Mouse (Mus musculus) inflammation-experienced regulatory T-cells, adult 6 months (primary cell): ENCODE measurements at regions not wholly inside any gene's neighbourhood (a gene's known extent, or its start where the extent isn't known, plus 50 kb on each side); places are given as distances from the start of the nearest gene placed in this dataset.

Source experiments
- ATAC-seq: one replicate; pipeline ENCODE4 v1.8.0; 2017

DNA sequence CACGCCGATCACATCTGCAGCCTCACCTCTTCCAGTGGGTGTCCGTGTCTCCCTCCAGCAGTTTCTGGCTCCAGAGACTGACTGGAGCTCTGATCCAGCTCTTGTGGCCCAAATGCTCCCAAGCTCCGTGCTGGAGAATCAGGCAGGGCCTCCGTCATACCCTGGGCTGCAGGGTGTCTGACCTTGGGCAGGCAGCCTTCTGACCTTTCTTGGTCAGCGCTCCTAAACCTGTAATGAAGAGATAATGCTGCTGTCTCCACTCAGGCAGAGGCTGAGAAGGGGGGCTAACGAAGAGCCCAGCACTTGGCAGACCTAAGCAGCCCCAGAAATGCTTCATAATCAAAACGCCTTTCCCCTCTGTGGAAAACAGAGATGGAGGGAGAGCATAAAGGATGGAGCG is 89.9 kb upstream of the Mef2a start:
- no peak for ATAC-seq

DNA sequence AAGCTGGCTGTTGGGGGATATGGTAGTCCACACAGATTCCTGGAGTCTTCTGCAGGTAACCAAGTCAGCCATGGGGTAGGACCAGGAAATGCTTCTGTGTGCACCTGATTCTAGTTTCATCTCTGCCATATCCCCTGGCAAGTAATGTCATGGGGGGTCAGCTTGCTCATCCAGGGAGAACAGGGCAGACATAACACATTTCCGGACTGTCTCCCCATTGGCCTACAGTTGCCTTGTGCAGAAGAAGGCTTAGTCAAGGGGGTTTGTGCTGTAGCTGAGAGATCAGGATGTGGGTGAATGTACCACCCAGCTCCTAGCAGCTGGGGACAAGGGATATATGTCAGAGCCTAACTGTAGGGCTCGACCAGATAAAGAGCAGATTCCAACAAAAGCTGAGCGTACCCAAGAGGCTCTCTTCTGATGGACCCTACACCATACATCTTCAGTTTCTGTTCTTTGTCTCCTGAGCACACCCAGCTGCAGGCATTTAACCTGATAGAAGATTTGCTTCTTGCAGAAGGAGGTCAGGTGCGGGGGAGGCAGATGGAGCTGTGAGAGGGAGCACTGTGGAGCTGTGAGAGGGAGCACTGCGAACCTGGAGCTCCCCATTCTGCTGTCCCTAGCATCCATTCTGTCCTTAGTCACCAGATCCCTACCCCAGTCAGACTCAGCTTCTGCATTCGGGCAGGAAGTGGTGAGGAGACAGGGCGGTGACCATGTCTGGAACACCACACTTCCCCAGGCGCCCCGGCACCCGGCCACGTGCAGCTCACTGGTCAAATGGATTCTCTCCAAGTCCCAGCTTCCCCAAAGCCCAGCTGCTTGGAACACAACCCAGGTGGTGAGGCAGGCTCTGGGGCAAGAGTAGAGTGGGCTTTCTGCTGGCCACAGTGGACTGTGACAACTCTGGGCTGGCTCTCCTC is 88.9 kb upstream of the Mef2a start:
- ATAC-seq: no peak

DNA sequence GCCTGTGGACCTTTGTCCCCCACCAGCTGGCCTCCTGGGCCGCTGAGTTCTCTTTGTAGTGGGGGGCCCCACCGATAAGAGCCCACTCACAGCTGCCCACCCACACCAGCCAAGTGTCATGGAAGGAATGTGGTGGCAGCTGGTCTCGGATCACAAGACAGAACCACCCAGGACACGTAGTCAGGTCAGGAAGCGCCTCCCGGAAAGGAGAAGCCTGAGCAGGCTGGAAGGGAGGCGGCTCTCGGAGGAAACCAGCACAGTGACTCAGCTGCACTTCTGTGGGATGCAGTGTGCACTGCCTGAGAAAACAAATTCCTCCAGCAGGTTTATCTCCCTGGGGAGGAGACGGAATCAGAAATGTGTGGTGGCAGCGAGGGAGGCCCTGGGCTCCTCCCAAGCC is 87.2 kb upstream of the Mef2a start:
- no peak for ATAC-seq

DNA sequence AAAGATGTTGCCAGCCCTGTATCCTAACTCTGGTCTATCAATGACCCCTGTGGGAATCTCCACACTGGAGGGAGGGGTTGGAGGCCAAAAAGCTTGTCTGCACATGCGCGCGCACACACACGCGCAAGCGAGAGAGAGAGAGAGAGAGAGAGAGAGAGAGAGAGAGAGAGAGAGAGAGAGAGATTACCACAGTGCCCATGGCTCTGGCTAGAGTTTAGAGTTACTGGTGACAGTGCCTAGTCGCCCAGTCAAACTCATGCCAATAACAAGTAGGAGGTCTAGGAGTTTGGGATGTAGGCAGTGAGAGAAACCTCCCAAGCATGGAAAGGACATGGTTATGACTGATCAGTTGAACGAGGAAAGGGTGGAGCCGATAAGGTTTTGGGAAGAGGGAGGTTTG is 86.6 kb upstream of the Mef2a start:
- no peak for ATAC-seq

DNA sequence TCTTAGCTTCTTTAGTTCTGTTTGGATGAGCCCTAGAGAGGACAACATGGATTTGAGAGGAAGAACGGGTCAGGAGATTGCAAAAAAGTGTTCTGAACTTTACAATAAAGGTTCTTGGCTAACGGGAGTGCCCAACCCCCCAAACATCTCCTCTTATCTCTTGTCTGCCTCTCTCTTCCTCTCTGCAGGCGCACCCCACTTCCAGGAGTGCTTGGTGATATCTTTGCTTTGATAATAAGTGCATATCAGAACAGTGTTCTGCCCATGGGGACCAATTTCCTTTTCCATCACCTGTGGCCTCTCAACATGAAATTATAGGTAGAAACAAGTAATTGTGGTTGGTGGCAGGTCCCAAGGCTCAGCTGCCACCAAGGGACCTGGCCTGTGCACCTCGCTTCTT is 86.0 kb upstream of the Mef2a start:
- no peak for ATAC-seq

DNA sequence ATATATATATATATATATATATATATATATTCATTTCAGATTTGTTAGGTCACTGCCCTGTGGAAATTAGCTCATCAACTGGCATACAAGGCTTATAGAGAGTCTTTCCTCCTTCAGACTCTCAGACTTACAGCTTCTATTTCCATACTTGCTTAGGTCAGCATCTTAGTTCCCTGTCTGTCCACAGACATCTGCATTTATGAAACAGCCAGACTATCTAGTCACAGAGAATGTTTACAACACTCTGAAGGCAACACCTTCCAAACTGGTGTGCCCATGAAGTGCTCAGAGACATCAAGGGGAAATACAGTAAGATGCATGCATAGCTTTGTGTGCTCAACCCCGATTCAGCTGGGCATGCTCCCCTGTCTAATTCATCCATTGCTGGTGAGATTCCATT is 85.2 kb upstream of the Mef2a start:
- ATAC-seq: no peak

DNA sequence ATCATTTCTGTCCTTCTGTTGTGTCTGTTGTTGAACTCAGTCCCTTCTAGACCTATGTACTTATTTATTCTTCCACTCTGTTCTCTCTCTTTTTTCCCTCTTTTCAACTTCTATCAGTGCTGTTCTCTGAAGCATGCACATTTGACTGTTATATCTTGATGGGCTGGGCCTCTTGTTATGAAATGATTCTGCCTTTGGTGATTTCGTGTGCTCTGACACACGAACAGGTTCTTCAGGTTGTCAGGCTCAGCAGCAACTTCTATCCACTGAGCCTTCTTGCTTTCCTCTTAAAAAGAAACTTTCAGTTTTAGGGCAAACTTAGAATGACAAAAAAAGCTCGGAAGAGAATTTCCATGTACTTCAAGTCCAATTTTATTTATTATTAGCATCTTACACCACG is 83.4 kb upstream of the Mef2a start:
- no peak for ATAC-seq

DNA sequence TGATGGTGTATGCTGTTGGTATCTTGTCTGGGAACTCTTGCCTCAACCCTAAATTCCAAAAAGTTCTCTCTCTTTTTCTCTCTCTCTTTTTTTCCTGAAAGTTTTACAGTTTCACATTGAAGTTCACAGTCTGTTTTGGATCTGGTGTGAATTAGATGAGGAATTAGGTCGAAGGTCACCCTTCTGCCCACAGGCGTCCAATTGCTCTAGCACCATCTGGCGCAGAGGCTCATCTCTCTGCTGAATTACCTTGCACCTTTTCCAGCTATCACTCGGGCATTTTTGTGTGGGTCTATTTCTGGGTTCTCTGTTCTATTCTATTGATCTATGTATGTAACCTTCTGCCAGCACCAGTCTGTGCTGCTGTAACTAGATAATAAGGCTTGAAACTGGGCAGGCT is 81.8 kb upstream of the Mef2a start:
- no peak for ATAC-seq

DNA sequence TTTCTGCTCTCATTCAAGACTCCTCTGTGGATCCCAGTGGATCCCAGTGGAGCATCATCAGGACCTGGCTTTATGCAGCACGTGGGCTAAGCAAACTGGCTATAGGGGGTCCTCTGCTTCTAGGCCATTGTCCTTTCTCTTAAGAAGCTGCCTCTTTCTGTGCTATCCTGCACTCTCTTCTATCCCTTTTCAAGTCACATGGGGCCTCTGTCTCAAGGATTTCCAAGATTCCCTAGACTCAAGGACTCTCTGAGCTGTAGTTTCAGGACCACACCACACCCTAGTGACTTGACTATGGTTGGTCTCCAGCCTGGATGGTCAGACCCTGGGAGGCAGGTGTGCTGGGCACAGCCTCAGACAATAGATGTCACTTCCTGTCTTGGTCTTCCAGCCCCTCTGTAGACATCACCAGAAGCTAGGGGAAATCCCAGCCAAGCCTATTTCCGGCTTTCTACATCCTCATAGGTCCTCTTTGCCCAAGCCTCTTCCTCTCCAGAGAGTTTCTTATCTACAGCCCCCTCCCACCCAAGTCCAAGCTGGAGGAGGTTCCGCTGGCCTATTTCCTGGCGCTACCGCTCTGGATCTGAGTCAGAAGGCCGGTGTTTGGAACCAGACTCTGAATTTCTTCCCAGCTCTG is 78.6 kb upstream of the Mef2a start:
- ATAC-seq: peak; percentile 91

DNA sequence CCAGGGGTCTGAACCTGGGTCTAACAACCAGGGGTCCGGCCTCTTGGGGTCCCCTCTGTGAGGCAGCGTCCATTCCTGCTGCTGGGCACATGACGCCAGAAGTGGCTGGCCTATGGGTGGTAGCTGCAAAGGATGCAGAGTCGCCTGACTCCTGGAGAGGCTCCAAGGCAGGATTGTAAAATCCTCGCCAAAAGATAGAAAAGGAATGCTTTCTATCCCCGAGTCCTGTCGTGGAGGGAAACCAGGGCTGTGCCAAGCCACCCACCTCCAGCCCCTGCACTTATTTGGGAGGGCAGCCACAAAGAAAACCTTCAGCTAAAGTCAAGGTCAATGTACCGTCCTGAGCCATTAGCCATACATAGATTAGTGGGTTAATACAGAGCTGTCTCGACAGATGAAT is 73.9 kb upstream of the Mef2a start:
- no peak for ATAC-seq

DNA sequence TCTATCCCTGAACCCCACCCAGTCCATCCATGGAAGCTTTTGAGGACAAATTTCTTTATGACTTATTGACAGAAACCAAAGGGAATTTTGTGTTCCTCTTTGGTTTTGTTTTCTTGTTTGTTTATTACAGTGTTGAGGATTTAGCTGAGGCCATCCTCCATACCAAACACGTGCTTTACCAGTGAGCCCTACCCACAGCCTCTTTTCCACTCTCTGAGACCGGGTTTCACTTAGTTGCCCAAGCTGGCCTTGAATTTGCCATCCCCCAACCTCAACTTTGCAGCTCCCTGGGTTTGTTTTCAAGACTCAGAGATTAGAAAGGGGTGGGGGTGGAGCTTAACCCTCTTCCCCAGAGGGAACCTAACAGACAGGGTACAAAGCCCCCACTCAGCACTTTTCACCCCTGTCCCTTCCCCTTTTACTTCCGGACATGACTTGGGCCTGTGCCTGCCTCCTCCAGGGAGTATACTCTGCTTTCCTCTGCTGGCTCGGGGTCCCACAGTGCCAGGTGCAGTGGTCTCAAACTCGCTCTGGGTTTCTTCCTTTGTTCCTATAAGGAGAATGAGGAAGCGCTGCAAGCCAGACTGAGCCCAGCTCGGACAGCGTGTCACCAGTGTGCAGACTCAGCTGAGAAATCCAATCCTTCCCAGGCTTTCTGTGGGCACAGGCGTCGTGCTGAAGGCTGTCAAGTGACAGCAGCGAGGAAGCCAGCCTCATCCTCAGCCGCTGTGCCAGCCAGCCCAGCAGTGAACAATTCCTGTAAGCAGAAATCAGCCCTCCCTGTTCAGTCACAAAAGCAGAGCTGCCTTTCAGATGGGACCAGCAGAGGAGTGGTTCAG is 72.8 kb upstream of the Mef2a start:
- ATAC-seq: no peak

DNA sequence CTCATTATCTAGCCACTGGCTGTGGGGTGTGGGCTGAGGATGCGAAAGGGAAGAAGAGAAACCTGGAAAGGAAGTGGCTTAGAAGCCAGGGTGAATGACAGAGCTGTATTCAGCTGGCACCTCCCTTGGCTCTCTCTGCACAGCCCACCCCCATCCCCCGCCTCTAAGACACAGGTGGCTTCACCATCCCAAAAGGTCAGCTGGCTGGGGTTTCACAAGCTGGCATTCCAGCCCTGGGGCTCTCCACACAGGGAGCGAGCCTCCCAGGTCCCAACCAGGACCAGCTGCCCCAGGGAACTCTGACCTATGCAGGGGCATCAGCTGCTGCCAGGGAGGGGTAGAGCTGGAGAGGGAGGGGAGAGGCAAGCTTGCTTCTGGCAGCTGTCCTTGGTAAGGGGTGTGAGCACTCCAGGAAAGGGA is 71.9 kb upstream of the Mef2a start:
- ATAC-seq: peak; percentile 60

DNA sequence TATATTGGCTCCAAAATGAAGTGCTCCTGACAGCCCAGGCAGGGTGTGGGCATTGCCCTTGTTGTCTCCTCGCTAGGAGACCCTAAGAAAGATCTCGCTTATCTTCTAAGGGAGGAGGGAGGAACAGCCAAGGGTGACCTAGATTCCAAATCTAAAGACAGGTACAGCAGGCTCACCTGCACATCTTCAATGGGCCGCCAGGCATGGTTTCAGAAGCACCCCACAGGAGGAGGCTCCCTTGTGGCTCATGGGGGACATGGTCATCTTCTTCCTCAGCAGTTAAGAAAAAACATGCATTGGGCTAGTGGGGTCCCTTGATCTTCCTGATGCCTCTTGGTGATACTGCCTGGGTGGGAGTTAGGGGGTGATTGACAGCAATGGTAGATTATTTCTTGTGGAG is 71.0 kb upstream of the Mef2a start:
- ATAC-seq: no peak

DNA sequence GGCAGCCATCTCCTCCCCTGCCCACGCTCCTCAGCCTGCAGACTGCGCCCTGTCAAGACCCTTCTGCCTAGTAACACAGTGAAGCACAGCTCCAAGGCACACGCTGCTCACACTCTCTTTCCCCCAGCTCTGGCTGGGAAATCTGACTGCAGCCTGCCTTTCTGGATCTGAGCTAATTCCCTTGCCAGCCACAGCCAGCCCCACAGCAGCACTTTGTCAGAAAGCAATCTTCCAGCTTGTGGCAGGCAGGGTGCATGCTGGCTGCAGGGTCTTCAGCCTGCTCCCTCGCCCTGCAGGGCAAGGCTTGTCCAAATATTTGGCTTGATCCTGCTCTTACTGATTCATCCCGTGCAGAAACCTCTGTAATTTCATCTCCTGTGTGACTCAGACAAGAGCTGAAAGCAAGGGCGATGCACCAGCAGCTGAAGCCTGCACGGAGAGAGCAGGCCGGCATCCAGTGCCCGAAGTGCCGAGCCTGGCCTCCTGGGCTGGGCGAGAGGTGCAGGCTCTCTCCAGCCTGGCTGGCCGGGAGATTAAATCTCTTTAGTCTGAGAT is 70.4 kb upstream of the Mef2a start:
- no peak for ATAC-seq

DNA sequence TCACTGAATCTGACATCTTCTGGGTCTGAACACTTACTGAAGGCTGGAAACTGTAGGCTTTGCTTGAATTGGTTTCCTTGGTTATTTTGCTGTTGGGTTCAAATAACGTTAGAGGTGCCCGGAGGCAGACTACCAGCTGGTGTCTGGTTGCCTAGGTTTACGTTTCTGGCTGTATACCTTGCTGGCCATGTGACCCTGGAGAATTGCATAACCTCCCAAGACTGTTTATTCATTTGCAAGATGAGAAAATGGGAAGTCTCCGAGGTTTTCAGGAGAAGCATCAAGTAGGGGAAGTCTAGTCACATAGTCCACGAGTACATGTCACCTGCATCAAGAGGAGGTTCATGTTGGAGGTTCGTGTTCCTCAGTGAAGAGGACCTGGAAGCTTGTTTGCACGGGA is 69.6 kb upstream of the Mef2a start:
- ATAC-seq: no peak

DNA sequence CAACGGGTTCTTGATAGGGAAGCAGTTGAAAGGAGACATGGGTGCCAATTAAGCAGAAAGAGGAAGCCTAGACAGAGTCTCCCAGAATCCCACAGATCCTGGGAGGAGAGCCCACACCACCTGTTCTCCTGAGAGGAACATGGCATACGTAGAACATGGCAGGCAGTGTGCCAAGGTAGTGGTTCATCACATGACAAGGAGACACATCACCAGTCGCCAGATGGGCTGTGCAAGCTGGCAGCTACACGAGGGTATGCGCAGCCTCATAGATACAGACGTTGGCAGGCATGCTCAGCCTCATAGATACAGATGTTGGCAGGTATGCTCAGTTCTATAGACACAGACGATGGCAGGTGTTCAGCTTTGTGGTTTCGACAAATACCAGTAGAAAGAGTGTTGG is 68.1 kb upstream of the Mef2a start:
- ATAC-seq: no peak

DNA sequence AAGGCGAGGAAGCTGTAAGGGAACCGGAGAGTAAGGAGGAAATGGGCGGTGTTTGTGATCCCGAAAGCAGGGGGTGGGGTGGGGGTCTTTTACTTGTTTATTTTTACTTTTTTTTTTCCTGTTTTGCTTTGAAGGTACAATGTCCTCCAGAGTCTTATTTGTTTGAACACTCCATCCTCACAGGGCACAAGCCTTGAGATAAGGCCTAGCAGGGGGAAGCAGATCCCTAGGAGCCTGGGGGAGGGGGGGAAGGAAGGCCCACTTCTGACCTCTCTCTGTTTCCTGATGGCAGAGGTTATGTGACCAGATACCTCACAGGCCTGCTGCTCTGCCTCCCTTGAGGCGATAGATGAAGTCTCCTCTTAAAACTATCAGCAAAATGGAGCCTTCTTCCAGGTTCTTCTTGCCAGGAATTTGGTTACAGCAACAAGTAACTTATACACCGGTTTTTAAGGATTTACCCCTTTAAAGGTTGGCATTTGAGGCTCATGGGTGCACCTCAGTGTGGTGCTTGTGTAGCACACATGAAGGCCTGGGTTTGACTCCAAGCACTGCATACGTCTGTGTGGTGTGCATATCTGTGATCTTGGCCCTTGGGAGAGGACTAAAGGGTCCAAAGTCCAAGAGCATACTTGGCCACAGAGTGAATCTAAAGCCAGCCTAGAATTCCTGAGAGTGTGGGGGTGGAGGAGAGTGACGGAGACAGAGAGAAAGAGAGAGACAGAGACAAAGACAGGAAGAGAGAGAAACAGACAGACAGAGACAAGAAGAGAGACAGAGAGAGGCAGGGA is 64.8 kb upstream of the Mef2a start:
- no peak for ATAC-seq

DNA sequence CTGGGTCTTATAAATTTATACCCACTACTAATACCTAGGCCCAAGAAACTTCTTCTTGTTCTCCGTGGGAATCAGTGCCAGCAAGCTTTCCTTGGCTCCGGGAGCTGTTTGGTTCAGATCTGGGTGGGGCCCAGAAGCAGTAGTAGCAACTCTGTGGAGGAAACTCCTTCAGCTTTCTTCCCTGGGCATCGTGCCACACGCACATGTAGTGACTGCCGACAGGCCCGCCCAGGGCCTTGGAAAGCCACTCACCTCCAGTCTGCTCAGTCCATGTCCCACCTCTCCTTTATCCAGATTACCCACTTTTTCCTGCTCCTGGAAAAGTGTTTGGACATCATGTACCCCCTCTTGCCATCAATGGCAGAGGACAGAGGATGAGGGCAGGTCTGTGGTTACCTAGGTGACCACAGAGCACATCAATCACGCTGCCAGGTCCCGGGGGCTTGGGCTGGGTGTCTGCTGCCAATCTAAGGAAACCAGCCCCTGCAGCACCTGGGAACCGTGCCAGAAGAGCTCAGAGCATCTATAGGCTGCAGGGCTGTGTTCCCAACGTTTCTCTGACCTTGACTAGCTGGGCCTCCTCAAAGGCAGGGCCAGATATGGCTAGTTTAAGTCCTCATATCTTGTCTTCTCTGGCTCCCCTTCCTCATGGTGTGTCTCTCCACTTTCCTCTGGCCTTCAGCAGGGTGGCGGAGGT is 63.1 kb upstream of the Mef2a start:
- ATAC-seq: no peak

DNA sequence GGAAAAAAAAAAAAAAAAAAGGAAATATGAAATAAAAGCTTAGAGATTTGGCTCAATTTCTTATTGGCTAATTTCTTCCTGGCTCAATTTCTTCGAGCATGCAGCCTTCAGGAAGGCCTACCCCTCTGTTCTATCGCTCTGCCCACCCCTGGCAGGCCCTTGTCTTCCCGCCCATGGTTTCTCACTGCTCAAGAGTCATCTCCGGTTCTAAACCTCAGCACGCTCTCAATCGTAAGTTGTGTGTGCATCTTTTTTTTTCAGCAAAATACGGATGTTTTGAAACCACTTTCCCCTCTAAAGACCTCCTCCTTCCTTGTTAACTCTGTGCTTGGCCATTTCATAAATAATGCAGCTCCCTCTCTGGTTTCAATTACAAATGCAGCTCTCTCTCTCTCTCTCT is 58.3 kb upstream of the Mef2a start:
- ATAC-seq: no peak

DNA sequence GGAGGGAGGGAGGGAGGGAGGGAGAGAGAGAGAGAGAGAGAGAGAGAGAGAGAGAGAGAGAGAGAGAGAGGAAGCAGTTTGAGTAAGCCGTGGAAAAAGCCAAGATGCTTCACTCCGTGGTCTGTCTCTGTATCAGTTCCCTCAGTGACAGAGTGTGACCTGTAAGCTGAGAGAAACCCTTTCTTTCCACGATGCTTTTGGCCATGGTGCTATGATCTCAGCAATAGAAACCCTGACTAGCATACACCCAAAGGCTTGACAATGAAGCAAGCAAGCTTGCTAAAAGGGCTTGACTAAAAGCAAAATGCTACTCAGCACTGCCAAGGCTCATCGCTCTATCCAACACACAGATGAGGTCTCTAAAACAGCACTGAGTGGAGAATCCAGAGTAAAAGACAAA is 57.4 kb upstream of the Mef2a start:
- no peak for ATAC-seq

DNA sequence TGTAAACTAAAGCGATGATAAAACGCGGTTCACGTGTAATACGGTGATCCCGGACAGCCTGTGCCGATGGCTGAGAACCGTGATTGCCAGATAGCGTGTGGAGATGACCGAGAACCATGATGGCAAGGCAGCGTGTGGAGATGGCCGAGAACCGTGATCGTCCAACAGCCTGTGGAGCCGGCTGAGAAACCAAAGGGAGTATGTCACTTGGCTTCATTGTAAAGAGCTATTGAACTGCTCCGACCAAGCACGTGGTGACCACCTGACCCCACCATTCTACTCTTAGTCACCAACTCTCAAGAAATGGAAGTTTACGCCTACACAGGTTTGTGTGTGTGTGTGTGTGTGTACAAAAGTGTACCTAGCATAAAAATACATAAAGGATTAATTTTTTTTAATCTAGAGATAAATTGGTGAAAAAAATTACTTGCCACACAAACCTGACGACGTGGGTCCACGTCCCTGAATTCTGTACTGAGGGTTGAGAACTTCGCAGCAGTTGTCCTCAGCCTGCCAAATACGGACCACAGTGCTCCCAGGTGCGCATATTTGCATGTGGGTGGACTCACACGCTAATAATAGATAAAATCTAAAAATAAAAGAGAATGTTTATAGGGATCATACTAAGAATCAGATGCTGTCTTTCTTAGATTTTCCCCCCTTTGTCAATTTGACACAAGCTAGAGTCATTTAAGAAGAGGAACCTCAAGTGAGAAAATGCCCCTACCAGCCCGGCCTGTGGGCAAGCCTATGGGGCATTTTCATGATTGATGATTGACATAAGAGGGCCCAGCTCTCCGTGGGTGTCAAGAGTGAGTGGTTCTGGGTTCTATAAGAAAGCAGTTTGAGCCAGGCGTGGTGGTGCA is 56.6 kb upstream of the Mef2a start:
- no peak for ATAC-seq
